Mouse (Mus musculus) midbrain, embryonic 14.5 days (tissue): Measurements from ENCODE around the gene Sumo1. TPM values are rescaled to one million over a fixed set of nuclear protein-coding genes. Genes with fewer than 3 reads are reported as not detected.
A peak's percentile ranks its signal among the peaks of the same experiment; 100 is the strongest.

Source experiments
- ATAC-seq: fragments of 200-750 bp; cut with Nextera tagmentation; 2 replicates; pipeline ENCODE4 v1.8.0; 2017; ENCODE audit warnings: moderate number of reproducible peaks, moderate library complexity; ENCODE audit not compliant: low FRiP score, low TSS enrichment
- DNase-seq: peaks from one replicate; pipeline ENCODE4 v3.0.0-alpha.2; 2015
- H3K27ac ChIP-seq: fragments of 300-500 bp; sonication (generic); replicated peaks from 2 replicates; pipeline ENCODE4 v1.5.1; 2014; ENCODE audit warnings: mild to moderate bottlenecking, low read depth, low read length, moderate library complexity
- H3K27me3 ChIP-seq: fragments of 300-500 bp; sonication (generic); 2 replicates; pipeline ENCODE4 v1.6.1; 2014; ENCODE audit warnings: low read length, control low read depth, mixed read lengths; ENCODE audit not compliant: control insufficient read depth, insufficient read depth
- H3K36me3 ChIP-seq: fragments of 300-500 bp; sonication (generic); 2 replicates; pipeline ENCODE4 v1.6.1; 2014; ENCODE audit warnings: low read length, control low read depth; ENCODE audit not compliant: control insufficient read depth, insufficient read depth
- H3K4me1 ChIP-seq: fragments of 300-500 bp; sonication (generic); 2 replicates; pipeline ENCODE4 v1.6.1; 2014; ENCODE audit warnings: mild to moderate bottlenecking, antibody characterized with exemption, low read length, control low read depth; ENCODE audit not compliant: control insufficient read depth, insufficient read depth
- H3K4me2 ChIP-seq: fragments of 300-500 bp; sonication (generic); 2 replicates; pipeline ENCODE4 v1.6.1; 2014; ENCODE audit warnings: mild to moderate bottlenecking, low read length, moderate library complexity
- H3K4me3 ChIP-seq: fragments of 300-500 bp; sonication (generic); replicated peaks from 2 replicates; pipeline ENCODE4 v1.5.1; 2014; ENCODE audit warnings: low read depth, low read length
- H3K9ac ChIP-seq: fragments of 300-500 bp; sonication (generic); replicated peaks from 2 replicates; pipeline ENCODE4 v1.6.1; 2014; ENCODE audit warnings: mild to moderate bottlenecking, low read length, moderate library complexity
- H3K9me3 ChIP-seq: fragments of 300-500 bp; sonication (generic); 2 replicates; pipeline ENCODE4 v1.6.1; 2016; ENCODE audit warnings: low read length, control low read depth, mixed read lengths; ENCODE audit not compliant: control insufficient read depth
- WGBS: fragments of 180-500 bp; shearing (Covaris S2); extraction: QIAGEN DNeasy Blood & Tissue Kit; methylation state at CpG from one replicate; pipeline ENCODE4 v1.1.7; 2014; 5-methylcytosine and 5-hydroxymethylcytosine counted together
- polyA plus RNA-seq: library from polyadenylated mRNA; unstranded; fragments of >200 nt; fragmentation: Nextera tagmentation; extraction: Ambion mirVana; gene quantifications from 2 replicates; pipeline ENCODE4 v1.2.1, GENCODE M21; 2014

Sumo1 gene
- polyA plus RNA-seq, 1 experiment from 2014 or later: 419 TPM

- DNase-seq (no peak), ATAC-seq (no peak)
- Histone ChIP-seq H3K27ac (no peak overlapping the region), H3K9me3 (no peaks in the 10 kb centered on the region), H3K9ac (no peak overlapping the region), H3K36me3 (no peaks in the 10 kb centered on the region), H3K4me1 (no peaks in the 10 kb centered on the region), H3K27me3 (no peaks in the 10 kb centered on the region), H3K4me2 (no peak overlapping the region), H3K4me3 (no peak overlapping the region)
- WGBS: 89% methylated on average over 7 of the region's 7 CpGs
Measured at GRCm38 (mm10) chr1:59608125-59608762, 62.4 kb downstream of the Sumo1 start.

- Histone ChIP-seq H3K36me3 (no peaks in the 10 kb centered on the region), H3K4me2 (no peak overlapping the region), H3K27ac (no peak overlapping the region), H3K27me3 (no peaks in the 10 kb centered on the region), H3K9ac (no peak overlapping the region), H3K4me1 (no peaks in the 10 kb centered on the region), H3K9me3 (no peaks in the 10 kb centered on the region), H3K4me3 (no peak overlapping the region)
- DNase-seq (no peak), ATAC-seq (no peak)
- WGBS: 43% methylated on average over 7 of the region's 7 CpGs
Measured at GRCm38 (mm10) chr1:59607071-59607470, 63.6 kb downstream of the Sumo1 start.

GRCm38 (mm10) chr1:59606479-59606878, 64.2 kb downstream of the Sumo1 start:
- no peak overlapping the region for H3K9ac ChIP-seq
- no peaks in the 10 kb centered on the region for H3K36me3 ChIP-seq
- 88% methylated on average over 13 of the region's 13 CpGs for WGBS
- H3K9me3 ChIP-seq: no peaks in the 10 kb centered on the region
- H3K4me2 ChIP-seq: no peak overlapping the region
- DNase-seq (no peak), ATAC-seq (no peak)
- no peak overlapping the region for H3K4me3 ChIP-seq
- no peaks in the 10 kb centered on the region for H3K27me3 ChIP-seq
- H3K4me1 ChIP-seq: no peaks in the 10 kb centered on the region
- H3K27ac ChIP-seq: no peak overlapping the region

- no peak for ATAC-seq
- Histone ChIP-seq H3K36me3 (no peaks in the 10 kb centered on the region), H3K27ac (no peak overlapping the region), H3K9ac (no peak overlapping the region), H3K27me3 (no peaks in the 10 kb centered on the region), H3K9me3 (no peaks in the 10 kb centered on the region), H3K4me2 (no peak overlapping the region), H3K4me3 (no peak overlapping the region), H3K4me1 (no peaks in the 10 kb centered on the region)
- WGBS: 22% methylated on average over 11 of the region's 11 CpGs
- peak; percentile 66 for DNase-seq
Measured at GRCm38 (mm10) chr1:59603893-59604292, 66.7 kb downstream of the Sumo1 start.

- DNase-seq (no peak), ATAC-seq (no peak)
- Histone ChIP-seq H3K36me3 (no peaks in the 10 kb centered on the region), H3K27me3 (no peaks in the 10 kb centered on the region), H3K27ac (no peak overlapping the region), H3K4me2 (no peak overlapping the region), H3K4me3 (no peak overlapping the region), H3K9me3 (no peaks in the 10 kb centered on the region), H3K4me1 (no peaks in the 10 kb centered on the region), H3K9ac (no peak overlapping the region)
- WGBS: 87% methylated on average over 2 of the region's 2 CpGs
Measured at GRCm38 (mm10) chr1:59603417-59603712, 67.3 kb downstream of the Sumo1 start.

- H3K9ac ChIP-seq: no peak overlapping the region
- no peak overlapping the region for H3K4me2 ChIP-seq
- H3K27ac ChIP-seq: no peak overlapping the region
- no peaks in the 10 kb centered on the region for H3K27me3 ChIP-seq
- 60% methylated on average over 11 of the region's 11 CpGs for WGBS
- ATAC-seq (no peak), DNase-seq (no peak)
- H3K4me3 ChIP-seq: no peak overlapping the region
- H3K9me3 ChIP-seq: no peaks in the 10 kb centered on the region
- H3K4me1 ChIP-seq: no peaks in the 10 kb centered on the region
- no peaks in the 10 kb centered on the region for H3K36me3 ChIP-seq
Measured at GRCm38 (mm10) chr1:59602531-59603416, 67.9 kb downstream of the Sumo1 start.

GRCm38 (mm10) chr1:59595609-59596008, 75.0 kb downstream of the Sumo1 start:
- Histone ChIP-seq H3K4me1 (peaks cover 21% of the 10 kb centered on the region), H3K4me3 (no peak overlapping the region), H3K9ac (no peak overlapping the region), H3K9me3 (no peaks in the 10 kb centered on the region), H3K27me3 (0 out of 2 replicates have a peak, but pooled peaks cover under 1% of the 10 kb centered on the region), H3K36me3 (no peaks in the 10 kb centered on the region), H3K27ac (no peak overlapping the region), H3K4me2 (no peak overlapping the region)
- ATAC-seq: no peak
- DNase-seq: no peak
- 92% methylated on average over 9 of the region's 9 CpGs for WGBS

GRCm38 (mm10) chr1:59594586-59595266, 75.9 kb downstream of the Sumo1 start:
- Histone ChIP-seq H3K4me3 (no peak overlapping the region), H3K36me3 (no peaks in the 10 kb centered on the region), H3K27ac (no peak overlapping the region), H3K9ac (no peak overlapping the region), H3K4me2 (no peak overlapping the region), H3K9me3 (no peaks in the 10 kb centered on the region), H3K4me1 (peaks cover 21% of the 10 kb centered on the region), H3K27me3 (0 out of 2 replicates have a peak, but pooled peaks cover 7% of the 10 kb centered on the region)
- DNase-seq (no peak), ATAC-seq (no peak)
- 91% methylated on average over 11 of the region's 11 CpGs for WGBS
